Mouse (Mus musculus) lung, adult 2 months (tissue): Measurements from ENCODE around the gene Plcl1.
"Not testable (repeated sequence)": the region's sequence is repeated elsewhere in the genome, so short reads cannot be mapped to it uniquely, and the experiment has no call there.

Experiments
- CTCF ChIP-seq: fragments of 200-500 bp; IDR thresholded peaks from 2 replicates; pipeline ENCODE4 v1.5.1; 2011; ENCODE audit warnings: mild to moderate bottlenecking, low read length, control low read depth; ENCODE audit not compliant: insufficient read depth
- POLR2A ChIP-seq: fragments of 200-500 bp; IDR thresholded peaks from 2 replicates; pipeline ENCODE4 v1.6.1; 2011; ENCODE audit warnings: low read depth, mild to moderate bottlenecking, control low read depth, low read length, borderline replicate concordance; ENCODE audit errors: extremely low read depth

- not testable (repeated sequence) for TF ChIP-seq CTCF, POLR2A
These were observed 81.7 kb downstream of the Plcl1 start for GRCm38 (mm10) chr1:55487371-55487770.
